Mouse (Mus musculus) neural tube, embryonic 11.5 days (tissue): ENCODE measurements at regions not wholly inside any gene's neighbourhood (a gene's known extent, or its start where the extent isn't known, plus 50 kb on each side); places are given as distances from the start of the nearest gene placed in this dataset.

ENCODE experiments used
- ATAC-seq: fragments of 200-750 bp; cut with Nextera tagmentation; 2 replicates; pipeline ENCODE4 v1.8.0; 2017; ENCODE audit warnings: moderate number of reproducible peaks, mild to moderate bottlenecking, moderate TSS enrichment, moderate library complexity; ENCODE audit not compliant: insufficient read depth, low FRiP score, low TSS enrichment
- DNase-seq: peaks from one replicate; pipeline ENCODE4 v3.0.0-alpha.2; 2015; ENCODE audit warnings: low spot score
- H3K27ac ChIP-seq: fragments of 300-500 bp; sonication (generic); 2 replicates; pipeline ENCODE4 v1.5.1; 2014; ENCODE audit warnings: low read depth, mild to moderate bottlenecking, low read length
- H3K27me3 ChIP-seq: fragments of 300-500 bp; sonication (generic); 2 replicates; pipeline ENCODE4 v1.6.1; 2014; ENCODE audit warnings: mild to moderate bottlenecking, low read length, mixed read lengths; ENCODE audit not compliant: control insufficient read depth, insufficient read depth
- H3K36me3 ChIP-seq: fragments of 300-500 bp; sonication (generic); 2 replicates; pipeline ENCODE4 v1.6.1; 2014; ENCODE audit warnings: mild to moderate bottlenecking, low read length, moderate library complexity, mixed read lengths; ENCODE audit not compliant: control insufficient read depth, insufficient read depth
- H3K4me1 ChIP-seq: fragments of 300-500 bp; sonication (generic); 2 replicates; pipeline ENCODE4 v1.6.1; 2014; ENCODE audit warnings: low read length, mixed read lengths; ENCODE audit not compliant: control insufficient read depth, insufficient read depth
- H3K4me2 ChIP-seq: fragments of 300-500 bp; sonication (generic); 2 replicates; pipeline ENCODE4 v1.6.1; 2014; ENCODE audit warnings: low read depth, mild to moderate bottlenecking, moderate library complexity
- H3K4me3 ChIP-seq: fragments of 300-500 bp; sonication (generic); 2 replicates; pipeline ENCODE4 v1.5.1; 2014; ENCODE audit warnings: low read depth, low read length
- H3K9ac ChIP-seq: fragments of 300-500 bp; sonication (generic); 2 replicates; pipeline ENCODE4 v1.6.1; 2014; ENCODE audit warnings: mild to moderate bottlenecking, low read length
- H3K9me3 ChIP-seq: fragments of 300-500 bp; sonication (generic); 2 replicates; pipeline ENCODE4 v1.6.1; 2016; ENCODE audit warnings: low read length; ENCODE audit not compliant: control insufficient read depth
- WGBS: fragments of 180-500 bp; shearing (Covaris S2); extraction: QIAGEN DNeasy Blood & Tissue Kit; methylation state at CpG from one replicate; pipeline ENCODE4 v1.1.7; 2014; 5-methylcytosine and 5-hydroxymethylcytosine counted together

- Histone ChIP-seq H3K9me3 (no peaks in the 10 kb centered on the region), H3K27me3 (no peaks in the 10 kb centered on the region), H3K9ac (no peak overlapping the region), H3K36me3 (no peaks in the 10 kb centered on the region), H3K27ac (no peak overlapping the region), H3K4me3 (no peak overlapping the region), H3K4me1 (no peaks in the 10 kb centered on the region), H3K4me2 (no peak overlapping the region)
- ATAC-seq: no peak
- no peak for DNase-seq
- WGBS: 91% methylated on average over 5 of the region's 5 CpGs
These were observed 439.5 kb upstream of the B3galt2 start for GRCm38 (mm10) chr1:143200971-143201370.

GRCm38 (mm10) chr1:143202182-143202581 is 438.3 kb upstream of the B3galt2 start:
- Histone ChIP-seq H3K27me3 (no peaks in the 10 kb centered on the region), H3K36me3 (no peaks in the 10 kb centered on the region), H3K4me1 (no peaks in the 10 kb centered on the region), H3K9ac (no peak overlapping the region), H3K4me3 (no peak overlapping the region), H3K4me2 (no peak overlapping the region), H3K9me3 (no peaks in the 10 kb centered on the region), H3K27ac (no peak overlapping the region)
- WGBS: 87% methylated on average over 3 of the region's 3 CpGs
- ATAC-seq: no peak
- DNase-seq: no peak

- Histone ChIP-seq H3K27ac (no peak overlapping the region), H3K9ac (no peak overlapping the region), H3K4me1 (no peaks in the 10 kb centered on the region), H3K4me2 (no peak overlapping the region), H3K4me3 (no peak overlapping the region), H3K9me3 (no peaks in the 10 kb centered on the region), H3K36me3 (no peaks in the 10 kb centered on the region), H3K27me3 (no peaks in the 10 kb centered on the region)
- DNase-seq (no peak), ATAC-seq (no peak)
These were observed 436.4 kb upstream of the B3galt2 start for GRCm38 (mm10) chr1:143204070-143204469.

GRCm38 (mm10) chr1:143206995-143207394 is 433.5 kb upstream of the B3galt2 start:
- ATAC-seq: no peak
- H3K4me3 ChIP-seq: no peak overlapping the region
- no peaks in the 10 kb centered on the region for H3K4me1 ChIP-seq
- WGBS: 87% methylated on average over 3 of the region's 3 CpGs
- H3K4me2 ChIP-seq: no peak overlapping the region
- no peak overlapping the region for H3K27ac ChIP-seq
- no peaks in the 10 kb centered on the region for H3K9me3 ChIP-seq
- no peak for DNase-seq
- H3K9ac ChIP-seq: no peak overlapping the region
- H3K36me3 ChIP-seq: no peaks in the 10 kb centered on the region
- H3K27me3 ChIP-seq: no peaks in the 10 kb centered on the region

GRCm38 (mm10) chr1:143207399-143208065 is 432.9 kb upstream of the B3galt2 start:
- Histone ChIP-seq H3K27ac (no peak overlapping the region), H3K4me2 (no peak overlapping the region), H3K4me3 (no peak overlapping the region), H3K9ac (no peak overlapping the region), H3K4me1 (no peaks in the 10 kb centered on the region), H3K9me3 (no peaks in the 10 kb centered on the region), H3K36me3 (no peaks in the 10 kb centered on the region), H3K27me3 (no peaks in the 10 kb centered on the region)
- DNase-seq: no peak
- WGBS: 87% methylated on average over 6 of the region's 6 CpGs
- ATAC-seq: no peak

GRCm38 (mm10) chr1:143217401-143217800 is 423.1 kb upstream of the B3galt2 start:
- Histone ChIP-seq H3K4me1 (no peaks in the 10 kb centered on the region), H3K9me3 (no peaks in the 10 kb centered on the region), H3K4me2 (no peak overlapping the region), H3K27ac (no peak overlapping the region), H3K9ac (no peak overlapping the region), H3K36me3 (no peaks in the 10 kb centered on the region), H3K4me3 (no peak overlapping the region), H3K27me3 (no peaks in the 10 kb centered on the region)
- no peak for ATAC-seq
- DNase-seq: no peak

- Histone ChIP-seq H3K4me2 (no peak overlapping the region), H3K4me1 (no peaks in the 10 kb centered on the region), H3K36me3 (no peaks in the 10 kb centered on the region), H3K9me3 (no peaks in the 10 kb centered on the region), H3K27ac (no peak overlapping the region), H3K27me3 (no peaks in the 10 kb centered on the region), H3K4me3 (no peak overlapping the region), H3K9ac (no peak overlapping the region)
- ATAC-seq (no peak), DNase-seq (no peak)
- WGBS: 80% methylated on average over 7 of the region's 7 CpGs
These were observed 408.5 kb upstream of the B3galt2 start for GRCm38 (mm10) chr1:143231969-143232368.

GRCm38 (mm10) chr1:143258470-143259215 is 381.8 kb upstream of the B3galt2 start:
- H3K4me3 ChIP-seq: no peak overlapping the region
- no peak overlapping the region for H3K27ac ChIP-seq
- no peak for ATAC-seq
- H3K36me3 ChIP-seq: no peaks in the 10 kb centered on the region
- H3K9me3 ChIP-seq: no peaks in the 10 kb centered on the region
- H3K9ac ChIP-seq: no peak overlapping the region
- no peaks in the 10 kb centered on the region for H3K4me1 ChIP-seq
- H3K4me2 ChIP-seq: no peak overlapping the region
- no peaks in the 10 kb centered on the region for H3K27me3 ChIP-seq
- DNase-seq: no peak
- 81% methylated on average over 5 of the region's 5 CpGs for WGBS
